Mouse (Mus musculus) thymus, postnatal 25 days (tissue): ENCODE measurements around the gene Slamf9.
A peak's percentile ranks its signal among the peaks of the same experiment; 100 is the strongest.

ENCODE experiments used
- DNase-seq: peaks from one replicate; pipeline ENCODE4 v3.0.0; 2022

Slamf9 gene

DNA sequence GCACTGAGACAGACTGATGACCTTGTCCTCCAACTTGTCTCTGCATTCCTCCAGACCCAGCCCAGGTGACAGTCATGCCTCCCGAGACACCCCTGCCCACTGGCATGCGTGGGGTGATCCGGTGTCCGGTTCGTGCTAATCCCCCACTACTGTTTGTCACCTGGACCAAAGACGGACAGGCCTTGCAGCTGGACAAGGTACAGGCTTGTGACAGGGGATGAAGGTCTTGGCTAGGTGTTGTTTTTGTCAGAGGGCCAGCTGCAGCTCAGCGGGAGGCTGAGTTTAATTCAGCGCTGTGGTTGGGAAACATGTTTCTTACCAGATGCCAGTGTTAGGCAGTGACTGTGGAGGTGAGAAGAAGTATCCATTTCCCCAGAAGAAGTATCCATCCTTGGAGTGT lies 16.9 kb downstream of the Slamf9 start:
- no peak for DNase-seq

DNA sequence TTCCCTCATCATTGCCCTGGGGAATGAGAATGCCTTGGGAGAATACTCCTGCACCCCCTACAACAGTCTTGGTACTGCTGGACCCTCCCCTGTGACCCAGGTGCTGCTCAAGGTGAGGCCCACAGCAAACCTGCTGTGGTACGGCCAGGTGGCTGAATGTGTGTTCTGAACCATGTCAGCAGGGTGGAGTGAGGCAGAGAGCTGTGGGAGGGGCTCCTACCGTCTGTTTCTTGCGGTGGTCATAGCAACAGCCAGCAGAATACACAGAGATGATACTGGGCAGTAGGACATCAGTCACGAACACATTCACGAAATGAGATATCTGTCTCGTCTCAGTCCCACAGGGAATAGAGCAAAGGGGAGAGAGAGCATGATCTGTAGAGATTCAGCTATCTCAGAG lies 18.4 kb downstream of the Slamf9 start:
- no peak for DNase-seq

DNA sequence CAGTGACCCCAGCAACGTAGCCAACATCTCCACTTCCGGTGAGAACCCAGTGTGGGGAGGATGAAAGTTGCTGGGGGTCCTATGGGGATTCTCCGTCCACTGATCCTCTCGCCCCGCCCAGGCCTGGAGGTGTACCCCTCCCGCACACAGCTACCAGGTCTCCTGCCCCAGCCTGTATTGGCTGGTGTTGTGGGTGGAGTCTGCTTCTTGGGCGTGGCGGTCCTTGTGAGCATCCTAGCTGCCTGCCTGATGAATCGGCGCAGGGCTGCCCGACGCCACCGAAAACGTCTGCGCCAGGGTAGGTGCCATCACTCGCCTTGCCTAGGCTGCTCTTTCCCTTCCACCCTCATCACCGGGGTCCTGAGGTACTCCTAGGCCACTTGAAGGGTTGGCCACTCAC lies 20.9 kb downstream of the Slamf9 start:
- no peak for DNase-seq

DNA sequence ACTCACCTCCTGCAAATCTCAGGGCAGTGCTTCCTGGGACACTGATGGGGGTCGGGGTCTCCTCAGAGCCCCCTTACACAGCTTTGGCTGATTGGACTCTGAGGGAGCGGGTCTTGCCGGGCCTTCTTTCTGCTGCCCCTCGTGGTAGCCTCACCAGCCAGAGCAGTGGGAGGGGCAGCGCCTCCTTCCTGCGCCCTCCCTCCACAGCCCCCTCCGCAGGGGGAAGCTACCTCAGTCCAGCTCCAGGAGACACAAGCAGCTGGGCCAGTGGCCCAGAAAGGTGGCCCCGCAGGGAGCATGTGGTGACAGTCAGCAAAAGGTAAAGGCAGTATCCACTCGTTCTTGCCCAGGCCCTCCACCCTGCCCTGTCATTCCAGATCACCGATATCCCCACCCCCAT lies 22.3 kb downstream of the Slamf9 start:
- DNase-seq = no peak

DNA sequence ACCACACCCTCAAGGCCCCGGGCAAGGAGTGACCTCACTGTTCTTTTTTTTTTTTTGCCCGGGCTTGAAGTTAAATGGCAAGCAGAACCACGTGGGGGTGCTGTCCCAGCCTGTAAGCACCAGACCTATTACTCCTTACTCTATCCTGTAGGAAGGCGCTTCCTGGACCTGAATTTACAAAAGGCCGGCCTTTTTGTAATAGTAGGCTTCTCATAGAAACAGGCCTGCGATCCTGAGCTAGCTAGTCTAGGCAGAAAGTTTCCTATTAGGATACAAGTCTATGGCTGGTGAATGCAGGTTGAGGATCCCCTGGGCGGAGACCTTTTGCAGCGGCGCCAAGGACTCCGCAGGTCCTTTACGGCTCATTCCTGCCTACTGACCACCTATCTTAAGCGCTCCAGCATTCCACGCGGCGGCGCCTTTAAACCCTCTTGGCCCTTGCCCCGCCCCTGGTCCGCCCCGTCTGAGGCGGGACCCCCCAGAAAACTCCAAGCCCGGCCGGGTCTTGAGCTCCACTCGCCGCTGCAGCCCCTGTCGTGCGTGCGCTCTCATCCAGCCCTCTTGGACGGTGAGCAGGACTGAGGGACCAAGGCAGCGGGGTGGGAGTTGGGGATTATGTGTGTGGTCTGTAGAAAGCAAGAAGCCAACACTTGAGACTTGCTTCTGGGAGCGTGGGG lies 24.7 kb downstream of the Slamf9 start, which contains the start of gene Tagln2:
Gene Tagln2, plus strand, starts transcription at position 283 of the 677 bp plus-strand sequence.
- DNase-seq = peak; percentile 72

DNA sequence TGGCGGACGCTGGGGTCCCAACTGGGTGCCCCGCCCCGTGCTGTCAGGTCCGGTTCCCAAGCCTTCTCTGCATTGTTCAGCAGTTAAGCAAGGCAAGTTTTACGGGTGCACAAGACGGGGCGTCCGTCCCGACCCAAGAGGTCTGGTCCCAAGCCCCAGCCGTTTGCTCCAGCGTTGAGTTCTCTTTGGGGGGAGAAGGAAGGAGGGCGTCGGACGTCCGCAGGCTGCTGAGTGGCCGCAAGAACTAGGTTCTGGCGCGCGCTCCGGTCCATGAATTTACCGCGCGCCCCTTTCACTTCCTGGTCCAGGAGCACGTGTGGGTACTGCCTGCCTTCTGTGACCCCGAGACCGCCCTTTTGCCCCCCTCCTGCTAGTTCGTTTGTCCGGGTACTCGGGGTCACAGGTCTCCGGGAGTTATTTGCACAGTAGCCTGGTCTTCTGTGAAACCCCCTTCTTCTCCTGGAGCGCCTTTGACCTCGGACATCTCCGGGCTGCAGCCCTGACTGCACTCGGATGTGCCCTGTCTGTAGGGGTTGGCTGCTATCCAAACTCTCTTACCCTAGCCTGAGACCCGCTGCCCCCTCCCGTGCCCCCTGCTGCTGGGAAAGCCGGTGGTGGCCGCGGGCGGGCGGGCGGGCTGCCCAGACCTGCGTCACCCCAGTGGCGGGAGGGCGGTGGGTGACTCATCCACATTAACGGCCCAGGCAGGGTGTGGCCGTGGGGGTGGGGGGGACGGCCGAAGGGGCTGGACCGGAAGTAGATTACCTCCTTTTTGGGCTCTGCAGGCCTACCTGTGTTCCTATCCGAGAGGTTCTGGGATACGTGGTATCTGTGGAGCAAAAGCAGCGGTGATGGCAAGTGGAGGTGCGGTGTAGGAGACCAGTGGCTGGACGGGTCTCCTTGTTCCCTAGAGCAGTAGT lies 25.6 kb downstream of the Slamf9 start:
- peak; percentile 41 for DNase-seq

DNA sequence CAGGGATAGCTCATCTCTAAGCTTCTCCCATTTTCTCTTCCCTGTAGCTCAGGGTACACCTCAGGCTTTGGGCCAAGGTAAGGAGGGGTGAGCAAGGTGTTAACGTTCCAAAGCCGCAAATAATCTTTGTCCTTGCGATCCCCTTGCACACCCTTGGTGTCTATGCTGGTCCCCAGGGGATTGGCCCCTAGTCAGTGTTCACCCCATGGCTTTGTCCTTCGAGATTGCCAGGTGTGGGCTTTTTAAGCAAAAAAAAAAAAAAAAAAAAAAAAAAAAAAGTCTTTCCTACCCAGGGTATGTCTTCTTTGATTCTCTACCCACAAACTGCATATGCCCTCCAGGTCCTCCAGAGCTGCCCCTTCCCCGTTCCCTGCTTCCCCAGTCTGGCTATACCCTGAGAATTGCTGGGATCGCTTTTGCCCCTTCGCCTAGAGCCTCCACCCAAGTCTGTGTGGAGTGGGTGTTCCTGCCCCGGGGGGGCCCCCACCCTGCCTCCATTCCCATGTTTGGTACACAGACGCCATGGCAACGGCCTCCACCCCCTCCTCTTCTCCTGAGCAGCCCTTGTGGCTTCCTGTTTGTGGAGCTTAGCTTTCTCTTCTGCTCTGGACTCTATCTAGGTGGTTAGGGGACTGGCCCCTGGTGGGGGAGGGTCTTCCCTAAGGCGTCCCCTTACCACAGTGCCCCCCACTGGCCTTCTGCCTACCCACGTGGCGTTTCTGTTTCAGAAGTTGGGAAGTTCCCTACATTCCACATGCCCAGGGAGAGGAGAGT lies 26.4 kb downstream of the Slamf9 start:
- peak; percentile 83 for DNase-seq

DNA sequence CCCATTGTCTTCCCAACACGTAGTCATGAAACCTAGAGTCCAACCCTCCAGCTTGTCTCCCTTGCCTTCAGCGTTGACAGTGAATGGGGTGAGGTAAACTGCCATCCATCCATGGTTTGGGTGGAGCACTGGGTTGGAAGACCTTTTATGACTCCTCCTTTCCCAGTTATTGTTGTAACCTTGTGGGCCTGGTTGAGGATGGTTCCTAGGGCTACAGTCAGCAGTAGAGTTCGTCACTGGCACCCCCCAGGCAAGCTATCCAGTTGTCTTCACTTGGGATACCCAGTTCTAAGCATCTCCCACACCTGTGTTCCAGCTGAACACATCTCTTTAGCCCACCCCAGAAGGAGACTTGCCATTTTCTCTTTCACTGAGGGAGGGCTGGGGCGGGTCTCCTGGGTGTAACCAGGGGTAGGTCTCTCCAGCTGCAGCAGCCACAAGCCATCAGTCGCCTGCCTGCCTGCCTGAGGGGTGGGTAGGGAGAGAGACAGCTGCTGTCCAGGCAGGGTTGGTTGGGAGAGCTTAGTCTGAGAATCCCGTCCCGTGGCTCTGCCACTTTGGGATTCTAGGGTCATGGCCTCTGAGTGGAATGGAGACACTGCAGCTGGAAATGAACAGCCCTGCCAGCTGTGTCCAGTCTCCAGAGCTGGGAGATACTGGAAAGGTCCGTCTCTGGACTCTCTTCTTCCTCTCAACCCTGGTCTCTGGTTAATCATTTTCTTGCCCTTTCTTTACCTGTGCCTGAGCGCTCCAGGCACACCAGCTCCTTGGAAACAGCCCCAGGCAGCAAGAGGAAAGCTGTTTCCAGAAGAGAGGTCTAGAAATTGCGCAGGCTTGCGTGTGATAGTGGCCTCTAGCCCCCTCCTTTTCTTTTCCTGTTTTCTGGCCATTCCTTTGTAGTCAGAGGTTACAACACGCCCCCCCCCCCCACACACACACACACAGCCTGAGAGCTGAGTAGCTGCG lies 27.3 kb downstream of the Slamf9 start:
- DNase-seq = peak; percentile 21

DNA sequence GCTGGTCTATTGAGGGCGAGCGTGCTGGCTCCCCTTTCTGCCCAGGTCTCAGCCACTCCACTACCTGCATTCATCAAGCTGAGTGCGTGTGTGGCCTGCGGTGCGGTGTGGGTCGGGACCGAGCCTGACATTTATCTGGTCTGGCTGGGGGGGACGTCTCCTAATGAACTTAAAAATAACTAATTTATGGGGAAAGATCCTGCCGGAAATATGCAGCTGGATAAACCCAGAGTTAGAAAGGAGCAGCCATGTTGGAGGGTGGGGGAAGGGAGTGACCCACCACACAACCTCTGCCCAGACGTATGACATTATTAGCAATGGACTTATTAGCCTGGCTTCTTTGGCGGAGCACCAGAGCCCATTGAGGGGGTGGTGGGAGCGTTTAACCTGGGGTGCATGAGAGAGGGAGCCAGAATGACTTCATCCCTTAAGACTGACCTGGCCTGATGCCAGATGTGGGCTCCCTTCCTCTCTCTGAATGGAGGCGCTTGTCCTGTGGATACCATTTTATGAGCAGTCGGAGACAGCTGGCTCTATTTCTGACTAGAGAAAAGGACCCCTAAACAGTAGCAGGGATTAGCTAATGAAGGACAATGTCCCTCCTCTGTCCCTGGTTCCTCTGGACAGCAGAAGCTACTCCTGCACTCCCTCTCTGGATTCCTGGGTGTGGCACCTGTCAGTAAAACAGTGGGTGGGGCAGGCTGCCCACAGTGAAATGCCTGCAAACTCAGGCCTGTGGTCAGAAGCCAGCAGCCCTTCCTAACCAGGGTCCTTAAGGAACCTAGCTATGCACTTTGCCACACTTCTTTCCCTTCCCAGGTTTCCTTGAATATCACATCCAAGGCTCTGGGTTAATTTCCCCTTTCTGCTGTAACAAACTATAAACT lies 28.2 kb downstream of the Slamf9 start:
- DNase-seq = no peak

DNA sequence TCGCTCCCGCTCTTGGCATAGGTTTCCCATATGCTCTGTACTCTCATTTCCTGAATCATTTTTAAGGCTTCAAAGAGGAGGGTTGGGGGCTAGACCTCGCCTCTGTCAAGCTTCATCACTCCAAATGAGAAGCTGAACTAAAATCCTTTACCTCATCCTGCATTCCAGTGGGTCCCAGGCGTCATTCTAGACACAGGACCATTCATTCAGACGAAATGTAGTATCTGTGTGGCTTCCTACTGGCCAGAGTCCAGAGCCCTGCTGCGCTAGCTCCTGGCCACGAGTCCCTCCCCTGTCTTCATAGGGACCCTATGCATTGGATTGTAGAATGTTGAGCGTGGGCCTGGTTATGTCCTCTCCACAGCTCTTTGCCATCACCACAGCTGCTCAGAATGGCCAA lies 29.6 kb downstream of the Slamf9 start:
- DNase-seq = no peak

DNA sequence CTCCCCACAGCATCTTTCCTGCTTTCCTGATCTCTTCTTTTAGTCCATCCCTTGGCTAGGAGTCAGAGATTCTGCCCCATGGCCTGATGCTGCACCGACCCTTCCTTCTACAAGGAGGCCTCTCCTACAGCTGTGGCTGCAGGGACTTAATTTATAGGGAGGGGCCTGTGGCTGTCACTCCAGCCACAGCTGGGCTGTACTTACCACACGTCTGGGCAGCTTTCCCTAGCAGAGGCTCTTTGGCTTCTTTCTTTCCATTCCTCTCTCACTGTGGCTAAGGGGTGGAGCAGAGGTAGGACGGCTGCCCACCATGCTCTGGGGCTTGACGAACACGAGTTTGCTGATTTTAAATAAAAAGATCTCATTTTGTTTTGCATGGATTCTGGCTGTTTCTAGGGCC lies 31.8 kb downstream of the Slamf9 start:
- DNase-seq = no peak

DNA sequence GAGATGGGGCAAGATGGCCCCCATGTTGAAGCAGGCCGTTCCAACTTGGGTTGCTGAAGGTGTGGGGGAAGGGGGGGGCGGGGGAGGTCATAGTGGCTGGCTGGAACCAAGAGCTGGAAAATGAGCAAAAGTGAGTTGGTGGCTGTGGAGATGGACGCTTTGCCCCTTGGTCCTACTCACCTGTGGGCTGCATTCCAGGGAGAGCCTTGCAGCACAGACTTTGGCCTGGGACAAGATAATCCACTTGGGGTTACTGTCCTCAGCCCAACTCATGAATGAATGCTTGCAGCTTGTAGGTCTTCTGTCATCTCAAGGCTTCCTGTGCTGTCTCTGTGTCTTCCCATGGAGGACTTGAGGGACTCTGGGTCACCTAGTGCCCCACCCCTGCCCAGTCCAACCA lies 32.5 kb downstream of the Slamf9 start:
- DNase-seq = no peak

DNA sequence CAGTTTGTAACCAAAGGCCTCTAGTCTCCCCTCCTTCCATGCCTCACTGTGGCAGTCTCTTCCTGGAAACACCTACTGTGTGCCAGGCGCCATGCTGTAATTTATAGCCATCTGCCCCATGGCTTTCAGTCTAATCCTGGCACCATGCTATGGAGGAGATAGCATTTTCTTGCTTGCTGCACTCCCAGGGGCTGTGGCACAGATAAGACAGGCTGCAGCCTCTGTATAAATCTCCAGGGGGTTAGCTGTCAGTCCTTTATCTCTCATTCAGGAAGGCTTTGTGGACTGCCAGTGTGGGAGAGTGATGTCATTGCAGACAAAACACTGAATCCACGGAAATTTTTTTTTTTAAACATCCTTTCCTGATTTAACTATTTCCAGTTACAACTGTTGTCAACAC lies 33.0 kb downstream of the Slamf9 start:
- DNase-seq = no peak

DNA sequence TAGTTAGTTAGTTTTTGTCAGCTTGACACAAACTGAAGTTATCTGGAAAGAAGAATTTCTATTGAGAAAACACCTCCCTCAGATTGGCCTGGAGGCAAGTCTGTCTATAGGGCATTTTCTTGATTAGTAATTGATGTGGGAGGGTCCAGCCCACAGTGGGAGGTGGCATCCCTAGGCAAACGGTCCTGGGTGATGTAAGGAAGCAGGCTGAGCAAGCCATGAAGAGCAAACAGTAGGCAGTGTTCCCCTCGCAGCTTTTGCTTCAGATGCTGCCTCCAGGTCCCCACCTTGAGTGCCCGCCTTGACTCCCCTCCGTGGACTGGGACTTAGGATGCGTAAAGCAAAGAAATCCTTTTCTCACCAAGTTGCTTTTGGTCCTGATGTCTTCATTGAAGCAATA lies 34.1 kb downstream of the Slamf9 start:
- DNase-seq = no peak

DNA sequence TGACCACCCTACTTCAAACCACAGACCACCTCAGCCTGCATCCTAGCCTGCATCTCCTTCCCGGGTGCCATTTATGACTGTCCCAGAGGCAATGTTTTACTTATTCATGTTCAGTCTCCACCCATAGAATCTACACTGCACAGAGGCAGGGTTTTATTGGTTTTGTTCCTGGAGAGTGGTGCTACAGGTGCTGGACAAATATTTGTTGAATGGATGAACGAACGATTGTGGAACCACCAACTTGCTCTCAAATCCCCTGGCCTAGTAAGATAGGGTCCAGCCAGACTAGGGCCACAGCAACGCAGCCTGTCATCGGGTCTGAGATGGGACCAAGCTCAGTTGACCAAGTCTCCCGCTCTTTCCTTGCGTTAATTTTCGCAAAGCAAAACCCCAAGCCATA lies 34.8 kb downstream of the Slamf9 start:
- no peak for DNase-seq

DNA sequence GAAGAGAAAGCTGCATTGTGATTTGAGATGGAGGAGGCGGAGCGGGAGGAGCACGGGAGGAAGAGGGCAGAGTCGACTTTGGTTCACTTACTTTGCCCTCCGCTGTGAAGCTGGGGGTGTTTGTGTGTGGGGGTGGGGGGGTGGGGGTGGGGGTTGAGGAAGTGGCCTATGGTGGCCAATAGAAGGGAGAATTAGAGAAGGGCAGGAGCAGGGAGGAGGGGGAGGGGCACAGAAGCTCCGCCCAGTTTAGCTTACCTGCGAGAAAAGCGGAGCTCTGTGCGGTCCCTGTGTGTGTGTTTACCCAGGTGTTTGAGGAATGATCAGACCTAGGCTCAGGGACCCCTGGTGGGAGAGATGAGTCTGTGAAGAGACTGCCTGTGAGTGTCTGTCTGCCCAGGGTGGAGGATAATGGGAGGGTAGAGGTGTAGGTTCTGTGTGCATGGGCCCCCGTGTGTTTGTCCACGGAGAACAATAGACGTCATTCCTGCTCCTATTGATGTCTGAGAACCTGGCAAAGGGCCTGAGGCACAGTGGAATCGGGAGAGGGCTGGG lies 35.3 kb downstream of the Slamf9 start:
- no peak for DNase-seq

DNA sequence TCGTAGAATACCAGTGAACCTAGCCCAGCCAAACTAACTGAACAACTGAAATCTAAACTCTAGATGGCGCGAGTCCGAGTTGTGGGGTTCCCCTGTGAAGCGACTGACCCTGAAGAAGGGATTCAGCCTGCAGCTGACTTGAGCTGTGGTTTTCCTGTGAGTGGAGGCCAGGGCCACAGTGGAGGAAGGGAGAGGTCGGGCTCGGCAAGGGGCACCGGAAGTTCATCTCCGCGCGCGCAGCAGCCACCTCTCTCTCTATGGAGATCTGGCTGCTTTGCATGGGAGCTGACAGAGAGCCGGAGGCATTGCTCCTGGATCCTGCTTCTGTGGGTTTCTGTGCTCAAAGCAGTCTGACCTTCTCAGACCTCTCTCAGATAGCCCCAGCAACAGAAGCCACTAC lies 37.8 kb downstream of the Slamf9 start:
- peak; percentile 80 for DNase-seq

DNA sequence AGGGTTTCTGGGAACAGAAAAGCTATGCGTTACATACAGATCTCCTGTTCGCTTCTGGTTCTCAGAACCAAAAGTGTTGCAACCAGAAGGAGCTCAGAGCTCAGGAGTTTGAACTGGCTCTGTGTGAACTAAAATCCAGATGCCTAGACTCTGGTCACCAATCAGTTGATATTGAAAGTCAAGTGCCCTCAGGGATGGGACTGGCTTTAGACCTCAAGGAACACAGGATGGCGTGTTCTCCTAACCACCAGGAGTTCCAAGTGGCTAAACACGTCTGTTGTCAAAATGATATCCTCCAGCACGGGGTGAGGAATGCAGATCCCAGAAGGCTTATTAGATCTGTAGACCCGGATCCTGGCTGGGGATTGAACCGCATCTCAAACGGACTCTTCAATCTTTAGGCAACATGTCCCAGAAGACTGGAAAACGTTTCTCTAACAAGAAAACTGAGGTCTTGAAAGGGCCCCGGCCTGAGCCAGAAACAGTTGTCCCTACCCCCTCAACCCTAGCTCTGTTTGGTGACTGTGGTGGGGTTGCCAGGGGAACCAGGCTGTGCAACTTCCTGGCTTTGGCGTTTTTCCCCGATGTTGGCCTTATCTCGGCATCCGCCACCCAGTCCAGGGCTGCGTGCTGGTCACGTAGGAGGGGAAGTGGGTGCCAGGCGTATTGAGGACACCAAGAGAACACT lies 38.5 kb downstream of the Slamf9 start:
- DNase-seq = peak; percentile 78

DNA sequence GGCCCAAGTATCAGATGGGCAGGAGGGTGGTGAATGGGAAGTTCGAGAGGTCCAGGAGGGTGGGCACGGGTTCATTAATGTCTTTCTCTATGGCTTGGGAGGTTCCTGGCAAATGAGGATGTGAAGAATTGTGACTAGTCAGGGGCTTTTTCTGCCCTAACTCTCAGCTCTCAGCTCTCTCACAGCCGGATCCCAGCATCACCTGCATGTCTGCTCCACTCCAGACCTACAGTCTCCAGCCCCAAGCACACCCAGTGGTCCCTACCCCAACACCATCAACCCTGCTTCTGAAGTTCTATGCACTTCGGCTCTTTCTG lies 39.0 kb downstream of the Slamf9 start:
- DNase-seq = no peak

DNA sequence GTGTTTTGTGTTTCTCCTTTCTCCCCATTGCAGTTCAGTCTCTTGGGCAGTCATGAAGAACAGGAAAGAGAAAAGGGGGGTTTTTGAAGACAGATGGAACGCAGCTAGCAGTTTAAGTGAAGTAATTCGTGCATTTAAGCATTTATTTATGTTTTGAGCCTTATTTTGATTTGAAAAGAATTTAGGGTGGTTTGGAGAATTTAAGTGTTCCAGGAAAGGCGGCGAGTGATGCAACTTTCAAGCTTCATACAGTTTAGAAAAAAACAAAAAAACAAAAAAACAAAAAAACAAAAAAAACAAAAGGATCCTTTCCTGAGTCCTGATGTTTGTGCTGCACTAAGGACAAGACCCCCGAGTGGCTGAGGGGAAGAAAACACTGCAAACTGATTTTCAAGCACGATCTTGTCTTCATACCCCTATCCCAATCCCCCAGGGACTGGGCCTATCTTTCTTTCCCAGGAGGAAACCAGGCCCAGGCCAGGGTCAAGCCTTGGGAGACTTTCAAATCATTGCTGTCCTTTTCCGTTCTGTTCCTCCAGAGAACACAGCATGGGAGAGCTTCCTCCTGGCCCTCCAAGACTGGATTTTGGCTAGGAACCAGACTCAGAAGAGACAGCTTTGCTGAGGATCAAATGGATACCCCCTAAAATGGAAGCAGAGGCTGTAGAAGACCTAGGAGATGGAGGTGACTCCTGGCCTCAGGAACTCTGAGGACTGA lies 39.6 kb downstream of the Slamf9 start:
- no peak for DNase-seq
